Mouse (Mus musculus): ENCODE measurements around the gene Hist2h2ac. TPM values are rescaled to one million over a fixed set of nuclear protein-coding genes. Genes with fewer than 3 reads are reported as not detected.

Hist2h2ac gene
- polyA plus RNA-seq, 1 experiment: 1.9 TPM

DNA sequence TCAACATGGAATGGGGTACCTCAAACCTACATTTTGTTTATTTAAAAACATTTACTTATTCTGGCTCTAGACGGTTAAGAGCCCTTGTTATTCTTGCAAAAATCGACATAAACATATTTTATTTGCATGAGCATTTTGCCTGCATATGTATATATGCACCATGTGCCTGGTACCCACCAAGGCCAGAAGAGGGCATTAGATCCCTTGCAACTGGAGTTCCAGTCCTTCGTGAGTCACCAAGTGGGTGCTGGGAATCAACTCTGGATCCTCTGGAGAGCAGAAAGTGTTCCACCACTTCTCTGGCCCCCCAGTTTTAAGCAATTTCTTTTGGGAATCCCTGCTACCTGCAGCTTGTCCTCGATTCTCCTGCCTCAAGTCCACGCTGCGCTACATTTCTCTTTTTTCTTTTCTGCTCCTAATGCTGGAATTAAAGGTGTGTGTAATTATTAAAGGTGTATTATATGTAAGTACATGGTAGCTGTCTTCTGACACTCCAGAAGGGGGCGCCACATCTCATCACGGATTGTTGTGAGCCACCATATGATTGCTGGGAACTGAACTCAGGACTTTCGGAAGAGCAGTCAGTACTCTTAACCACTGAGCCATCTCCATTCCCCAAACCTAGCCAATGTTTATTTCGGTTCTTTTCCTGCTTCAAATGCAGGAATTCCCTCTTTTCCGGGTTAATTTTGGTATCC lies 24.9 kb downstream of the Hist2h2ac start:
- no peak overlapping the region for H3K4me3 ChIP-seq (ENCODE audit: insufficient read depth, poor library complexity, severe bottlenecking)
- no peak overlapping the region for H3ac ChIP-seq (ENCODE audit: control insufficient read depth, insufficient read length, low read depth)
- no peak for TF ChIP-seq CEBPB (IDR thresholded peaks at IDR 0.05; ENCODE audit: low read depth)
- TF ChIP-seq CTCF (IDR thresholded peaks at IDR 0.05; ENCODE audit: control insufficient read depth, insufficient read depth, insufficient read length): no peak
- no peak for TF ChIP-seq MAX (IDR thresholded peaks at IDR 0.05)
- no peak for TF ChIP-seq MYOG (IDR thresholded peaks at IDR 0.05; ENCODE audit: control insufficient read depth, extremely low read depth, insufficient read length)
- no peak for TF ChIP-seq FOSL1 (IDR thresholded peaks at IDR 0.05; ENCODE audit: insufficient read depth, low read length, poor library complexity, severe bottlenecking)
- no peak for TF ChIP-seq USF1 (IDR thresholded peaks at IDR 0.05; ENCODE audit: low read depth)
- no peak for TF ChIP-seq MYOD1 (IDR thresholded peaks at IDR 0.05; ENCODE audit: control insufficient read depth, insufficient read length, low read depth)
- no peaks in the 10 kb centered on the region for H3K36me3 ChIP-seq (ENCODE audit: control insufficient read depth, insufficient read depth)
- no peaks in the 10 kb centered on the region for H3K79me3 ChIP-seq (ENCODE audit: low read depth)
- no peaks in the 10 kb centered on the region for H3K27me3 ChIP-seq (ENCODE audit: control insufficient read depth, insufficient read depth, insufficient read length)
- peaks cover 7% of the 10 kb centered on the region for H3K79me2 ChIP-seq (ENCODE audit: control insufficient read depth, insufficient read depth)

DNA sequence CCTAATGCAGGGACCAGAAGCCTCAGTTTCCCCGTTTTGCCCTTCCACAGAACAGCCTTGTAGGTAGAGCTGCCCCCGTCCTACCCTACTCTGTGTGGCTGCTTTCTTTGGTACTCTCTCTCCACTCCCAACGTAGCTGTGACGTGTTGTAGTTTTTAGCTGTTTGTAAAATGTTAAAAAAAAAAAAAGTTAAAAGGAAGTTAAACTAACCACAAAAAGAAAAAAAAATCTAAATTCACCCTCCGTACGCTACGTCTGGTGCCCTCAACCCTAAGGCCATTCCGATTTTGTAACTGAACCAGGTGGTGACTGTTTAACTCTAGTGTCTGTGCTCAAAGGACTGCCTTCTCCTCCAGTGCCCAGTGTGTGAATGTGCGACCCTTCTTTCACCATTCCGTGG lies 25.7 kb downstream of the Hist2h2ac start:
- Histone ChIP-seq H3K4me3 (ENCODE audit: insufficient read depth, poor library complexity, severe bottlenecking) (no peak overlapping the region), H3ac (ENCODE audit: control insufficient read depth, insufficient read length, low read depth) (no peak overlapping the region), H3K79me3 (ENCODE audit: low read depth) (no peaks in the 10 kb centered on the region), H3K36me3 (ENCODE audit: control insufficient read depth, insufficient read depth) (no peaks in the 10 kb centered on the region), H3K79me2 (ENCODE audit: control insufficient read depth, insufficient read depth) (peaks cover 7% of the 10 kb centered on the region), H3K27me3 (ENCODE audit: control insufficient read depth, insufficient read depth, insufficient read length) (no peaks in the 10 kb centered on the region)
- TF ChIP-seq USF1 (IDR thresholded peaks at IDR 0.05; ENCODE audit: low read depth) (no peak), FOSL1 (IDR thresholded peaks at IDR 0.05; ENCODE audit: insufficient read depth, low read length, poor library complexity, severe bottlenecking) (no peak), CTCF (IDR thresholded peaks at IDR 0.05; ENCODE audit: control insufficient read depth, insufficient read depth, insufficient read length) (no peak), CEBPB (IDR thresholded peaks at IDR 0.05; ENCODE audit: low read depth) (no peak), MAX (IDR thresholded peaks at IDR 0.05) (no peak)

DNA sequence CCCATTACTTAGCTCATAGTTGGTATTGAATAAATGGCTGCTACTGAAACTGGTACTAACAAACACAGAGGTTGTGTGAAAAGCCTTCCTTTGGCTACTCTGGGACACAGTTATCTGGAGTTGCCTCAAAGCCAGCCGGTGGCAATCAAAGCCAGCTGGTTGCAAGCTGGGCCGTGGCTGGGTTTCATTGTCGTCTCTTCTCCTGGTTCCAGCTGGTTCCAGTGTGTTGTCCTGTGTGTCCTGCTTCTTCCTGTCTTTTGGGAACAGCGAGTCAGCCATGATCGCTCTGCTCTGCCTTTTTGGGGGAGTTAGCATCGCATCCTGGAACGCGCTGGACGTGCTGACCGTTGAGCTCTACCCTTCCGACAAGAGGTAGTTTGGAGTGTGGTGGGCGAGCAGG lies 27.7 kb downstream of the Hist2h2ac start:
- no peaks in the 10 kb centered on the region for H3K79me3 ChIP-seq (ENCODE audit: low read depth)
- H3K79me2 ChIP-seq (ENCODE audit: control insufficient read depth, insufficient read depth): peaks cover 7% of the 10 kb centered on the region
- no peak overlapping the region for H3K4me3 ChIP-seq (ENCODE audit: insufficient read depth, poor library complexity, severe bottlenecking)
- H3ac ChIP-seq (ENCODE audit: control insufficient read depth, insufficient read length, low read depth): no peak overlapping the region
- TF ChIP-seq MAX (IDR thresholded peaks at IDR 0.05) (no peak), FOSL1 (IDR thresholded peaks at IDR 0.05; ENCODE audit: insufficient read depth, low read length, poor library complexity, severe bottlenecking) (no peak), CTCF (IDR thresholded peaks at IDR 0.05; ENCODE audit: control insufficient read depth, insufficient read depth, insufficient read length) (no peak), USF1 (IDR thresholded peaks at IDR 0.05; ENCODE audit: low read depth) (no peak), MYOD1 (IDR thresholded peaks at IDR 0.05; ENCODE audit: control insufficient read depth, insufficient read length, low read depth) (no peak), MYOG (IDR thresholded peaks at IDR 0.05; ENCODE audit: control insufficient read depth, extremely low read depth, insufficient read length) (no peak), CEBPB (IDR thresholded peaks at IDR 0.05; ENCODE audit: low read depth) (no peak)
- H3K36me3 ChIP-seq (ENCODE audit: control insufficient read depth, insufficient read depth): no peaks in the 10 kb centered on the region
- H3K27me3 ChIP-seq (ENCODE audit: control insufficient read depth, insufficient read depth, insufficient read length): no peaks in the 10 kb centered on the region

DNA sequence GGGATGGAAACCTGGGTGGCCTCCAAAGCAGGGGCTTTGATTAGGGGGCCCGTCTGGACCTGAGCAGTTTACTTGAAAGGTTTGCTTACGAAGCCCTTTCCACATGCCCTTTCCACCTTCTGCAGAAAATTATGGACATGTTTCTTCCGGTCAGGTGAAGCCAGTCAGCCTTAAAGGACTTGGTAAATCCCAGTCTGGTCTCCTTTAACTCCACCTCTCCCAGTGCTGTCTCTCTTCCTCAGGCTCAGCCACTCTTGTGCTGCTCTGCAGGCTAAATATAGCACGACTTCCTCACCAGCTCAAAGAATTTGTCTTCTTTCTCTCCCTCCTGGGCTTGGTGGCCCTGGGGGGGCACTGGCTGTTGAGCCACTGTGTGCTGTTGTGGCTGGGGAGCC lies 38.3 kb downstream of the Hist2h2ac start:
- TF ChIP-seq USF1 (IDR thresholded peaks at IDR 0.05; ENCODE audit: low read depth) (no peak), CEBPB (IDR thresholded peaks at IDR 0.05; ENCODE audit: low read depth) (no peak), CTCF (IDR thresholded peaks at IDR 0.05; ENCODE audit: control insufficient read depth, insufficient read depth, insufficient read length) (no peak), MAX (IDR thresholded peaks at IDR 0.05) (no peak), FOSL1 (IDR thresholded peaks at IDR 0.05; ENCODE audit: insufficient read depth, low read length, poor library complexity, severe bottlenecking) (no peak), MYOD1 (IDR thresholded peaks at IDR 0.05; ENCODE audit: control insufficient read depth, insufficient read length, low read depth) (no peak), MYOG (IDR thresholded peaks at IDR 0.05; ENCODE audit: control insufficient read depth, extremely low read depth, insufficient read length) (no peak)
- Histone ChIP-seq H3K4me3 (ENCODE audit: insufficient read depth, poor library complexity, severe bottlenecking) (no peak overlapping the region), H3K36me3 (ENCODE audit: control insufficient read depth, insufficient read depth) (peaks cover 12% of the 10 kb centered on the region), H3ac (ENCODE audit: control insufficient read depth, insufficient read length, low read depth) (no peak overlapping the region), H3K27me3 (ENCODE audit: control insufficient read depth, insufficient read depth, insufficient read length) (no peaks in the 10 kb centered on the region), H3K79me2 (ENCODE audit: control insufficient read depth, insufficient read depth) (no peaks in the 10 kb centered on the region), H3K79me3 (ENCODE audit: low read depth) (no peaks in the 10 kb centered on the region)

DNA sequence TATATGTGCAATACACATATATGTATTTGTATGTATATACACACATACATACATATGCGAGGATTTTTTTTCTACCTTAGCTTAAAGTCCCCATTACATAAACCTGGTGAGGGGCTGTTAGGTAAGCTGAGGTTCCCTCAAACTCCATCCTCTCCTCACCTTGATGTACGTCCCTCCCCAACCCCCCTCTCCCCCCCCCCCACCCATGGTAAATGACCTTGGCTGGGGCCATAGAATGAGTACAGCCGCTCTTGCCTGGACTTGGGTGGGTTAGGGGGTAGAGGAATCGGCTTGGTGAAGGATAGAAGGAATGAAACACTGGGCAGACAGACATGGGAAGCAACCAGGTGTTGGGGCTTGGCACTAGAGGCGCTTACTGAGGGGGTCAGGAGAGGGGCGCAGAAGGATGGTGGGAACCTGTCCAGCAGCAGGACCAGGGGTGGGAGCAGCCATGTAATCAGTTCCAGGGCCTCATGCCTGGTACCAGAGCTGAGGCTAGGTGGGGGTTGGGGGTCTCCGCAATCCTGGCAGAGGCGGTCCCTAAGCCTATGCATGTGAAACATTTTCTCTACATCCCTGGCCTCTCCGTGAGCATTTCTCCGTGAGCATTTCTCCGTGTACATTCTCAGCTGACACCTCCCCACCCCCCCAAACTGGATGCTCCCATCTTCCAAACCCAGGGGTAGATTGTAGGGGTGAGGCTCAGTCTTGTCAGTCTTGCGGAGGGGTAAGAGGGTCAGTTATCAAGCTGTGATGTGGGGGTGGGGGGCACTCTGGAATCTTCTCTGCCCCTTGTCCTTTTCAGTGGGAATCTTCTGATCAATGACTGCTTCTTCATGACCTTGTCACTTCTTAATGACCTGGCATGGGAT lies 38.9 kb downstream of the Hist2h2ac start:
- Histone ChIP-seq H3ac (ENCODE audit: control insufficient read depth, insufficient read length, low read depth) (no peak overlapping the region), H3K36me3 (ENCODE audit: control insufficient read depth, insufficient read depth) (peaks cover 16% of the 10 kb centered on the region), H3K79me3 (ENCODE audit: low read depth) (no peaks in the 10 kb centered on the region), H3K79me2 (ENCODE audit: control insufficient read depth, insufficient read depth) (no peaks in the 10 kb centered on the region), H3K27me3 (ENCODE audit: control insufficient read depth, insufficient read depth, insufficient read length) (no peaks in the 10 kb centered on the region), H3K4me3 (ENCODE audit: insufficient read depth, poor library complexity, severe bottlenecking) (no peak overlapping the region)
- no peak for TF ChIP-seq MYOD1 (IDR thresholded peaks at IDR 0.05; ENCODE audit: control insufficient read depth, insufficient read length, low read depth)
- TF ChIP-seq MYOG (IDR thresholded peaks at IDR 0.05; ENCODE audit: control insufficient read depth, extremely low read depth, insufficient read length): no peak
- no peak for TF ChIP-seq USF1 (IDR thresholded peaks at IDR 0.05; ENCODE audit: low read depth)
- no peak for TF ChIP-seq FOSL1 (IDR thresholded peaks at IDR 0.05; ENCODE audit: insufficient read depth, low read length, poor library complexity, severe bottlenecking)
- no peak for TF ChIP-seq MAX (IDR thresholded peaks at IDR 0.05)
- TF ChIP-seq CTCF (IDR thresholded peaks at IDR 0.05; ENCODE audit: control insufficient read depth, insufficient read depth, insufficient read length): no peak
- TF ChIP-seq CEBPB (IDR thresholded peaks at IDR 0.05; ENCODE audit: low read depth): no peak
